Mouse (Mus musculus) G1E (cell line): ENCODE results near the gene Gpr65.

Experiments used
- CTCF ChIP-seq: IDR thresholded peaks from 2 replicates; pipeline ENCODE4 v1.5.1; 2012; ENCODE audit warnings: low read depth, low read length, inconsistent platforms, mixed read lengths
- GATA1 ChIP-seq: IDR thresholded peaks from 2 replicates; pipeline ENCODE4 v1.6.1; 2012; ENCODE audit warnings: borderline replicate concordance, low read length, inconsistent platforms, mixed read lengths

GRCm38 (mm10) chr12:98292278-98292677 is 23.8 kb downstream of the Gpr65 start:
- TF ChIP-seq CTCF (no peak), GATA1 (no peak)
